Mouse (Mus musculus) forebrain, postnatal 0 days (tissue): ENCODE data around the gene Aplp1. TPM values are rescaled to one million over a fixed set of nuclear protein-coding genes. Genes with fewer than 3 reads are reported as not detected.

ENCODE experiments used
- ATAC-seq: fragments of 200-750 bp; cut with Nextera tagmentation; 2 replicates; pipeline ENCODE4 v1.8.0; 2017; ENCODE audit warnings: mild to moderate bottlenecking, moderate library complexity
- DNase-seq: peaks from one replicate; pipeline ENCODE4 v3.0.0-alpha.2; 2015
- H3K27ac ChIP-seq: fragments of 300-500 bp; sonication (generic); 2 replicates; pipeline ENCODE4 v1.5.1; 2014; ENCODE audit warnings: low read depth, mild to moderate bottlenecking, antibody characterized with exemption, low read length, moderate library complexity, mixed read lengths
- H3K27me3 ChIP-seq: fragments of 300-500 bp; sonication (generic); 2 replicates; pipeline ENCODE4 v1.6.1; 2014; ENCODE audit warnings: mild to moderate bottlenecking, low read length, mixed read lengths; ENCODE audit not compliant: insufficient read depth
- H3K36me3 ChIP-seq: fragments of 300-500 bp; sonication (generic); 2 replicates; pipeline ENCODE4 v1.6.1; 2014; ENCODE audit warnings: mild to moderate bottlenecking, moderate library complexity; ENCODE audit not compliant: insufficient read depth
- H3K4me1 ChIP-seq: fragments of 300-500 bp; sonication (generic); 2 replicates; pipeline ENCODE4 v1.6.1; 2014; ENCODE audit warnings: antibody characterized with exemption; ENCODE audit not compliant: insufficient read depth
- H3K4me2 ChIP-seq: fragments of 300-500 bp; sonication (generic); 2 replicates; pipeline ENCODE4 v1.6.1; 2014; ENCODE audit warnings: low read depth, mild to moderate bottlenecking, moderate library complexity
- H3K4me3 ChIP-seq: fragments of 300-500 bp; sonication (generic); 2 replicates; pipeline ENCODE4 v1.5.1; 2014; ENCODE audit warnings: low read depth, low read length, mixed read lengths
- H3K9ac ChIP-seq: fragments of 300-500 bp; sonication (generic); 2 replicates; pipeline ENCODE4 v1.6.1; 2014; ENCODE audit warnings: mild to moderate bottlenecking
- H3K9me3 ChIP-seq: fragments of 300-500 bp; sonication (generic); 2 replicates; pipeline ENCODE4 v1.6.1; 2016; ENCODE audit warnings: low read length
- CTCF ChIP-seq: sonication (generic); IDR thresholded peaks from 2 replicates; pipeline ENCODE4 v1.5.1; 2016; ENCODE audit warnings: antibody characterized with exemption, control low read depth, low read depth
- WGBS: fragments of 180-500 bp; shearing (Covaris S2); extraction: QIAGEN DNeasy Blood & Tissue Kit; methylation state at CpG from one replicate; pipeline ENCODE4 v1.1.7; 2014; 5-methylcytosine and 5-hydroxymethylcytosine counted together
- polyA plus RNA-seq: library from polyadenylated mRNA; unstranded; fragments of >200 nt; fragmentation: Nextera tagmentation; extraction: Ambion mirVana; gene quantifications from 2 replicates; pipeline ENCODE4 v1.2.1, GENCODE M21; 2015
- total RNA-seq: library from RNA; depleted of rRNA; stranded (reverse); fragments of >200 nt; gene quantifications from 2 replicates; pipeline ENCODE4 v1.2.3, GENCODE M21; 2014; rRNA removed

The Aplp1 gene
- total RNA-seq = 705 and 834 TPM in 2 replicates
- 863 and 867 TPM in 2 replicates for polyA plus RNA-seq

DNA sequence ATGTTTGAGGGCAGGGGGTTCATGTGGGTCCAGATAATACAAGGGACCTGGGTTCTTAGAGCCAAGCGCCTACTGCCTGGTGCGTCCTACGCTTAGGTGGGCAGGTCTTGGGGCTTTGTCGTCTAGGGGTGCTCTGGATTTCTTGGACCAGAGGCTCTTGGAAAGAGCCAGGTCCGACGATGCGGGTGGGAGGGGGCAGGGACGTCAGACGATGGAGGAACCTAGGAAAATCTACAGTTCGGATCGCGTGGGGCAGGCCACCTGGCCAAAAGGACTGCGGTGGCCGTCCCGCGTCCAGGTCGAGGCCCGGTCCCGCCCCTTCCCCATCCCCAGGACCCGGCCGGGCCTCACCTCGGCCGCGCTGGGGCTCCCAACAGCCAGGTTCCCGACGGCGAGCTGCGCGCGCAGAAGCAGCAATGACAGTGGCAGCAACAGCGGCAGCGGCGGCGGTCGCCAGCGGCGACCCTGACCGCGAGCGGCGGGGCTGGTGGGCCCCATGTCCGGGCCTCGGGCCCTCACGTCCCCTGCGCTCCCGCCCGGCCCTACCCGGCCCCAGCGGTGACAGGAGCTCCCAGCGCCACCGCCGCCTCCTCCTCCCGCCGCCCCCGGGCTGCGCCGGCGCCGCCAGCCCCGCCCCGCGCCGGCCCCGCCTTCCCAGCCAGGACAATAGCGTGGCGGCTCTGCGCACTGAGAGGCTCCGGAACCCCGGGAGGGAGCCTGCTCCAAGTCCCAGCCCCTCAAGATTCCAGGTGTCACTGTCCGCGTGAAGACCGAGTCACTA is at the start of gene Aplp1:
Gene Aplp1, minus strand, starts transcription at position 565 of the 781 bp plus-strand sequence.
- Histone ChIP-seq H3K9me3 (no peaks in the 10 kb centered on the region), H3K4me1 (no peaks in the 10 kb centered on the region), H3K27me3 (no peaks in the 10 kb centered on the region), H3K36me3 (peaks cover 27% of the 10 kb centered on the region), H3K27ac (peak within 1 kb of the TSS; percentile 96), H3K4me3 (peak within 1 kb of the TSS; percentile 88), H3K9ac (peak within 1 kb of the TSS; percentile 98), H3K4me2 (peak within 1 kb of the TSS; percentile 92)
- DNase-seq = peak; percentile 88
- WGBS = 2% methylated on average over 72 of the region's 72 CpGs
- peak; percentile 81 for ATAC-seq
- no peak for TF ChIP-seq CTCF

DNA sequence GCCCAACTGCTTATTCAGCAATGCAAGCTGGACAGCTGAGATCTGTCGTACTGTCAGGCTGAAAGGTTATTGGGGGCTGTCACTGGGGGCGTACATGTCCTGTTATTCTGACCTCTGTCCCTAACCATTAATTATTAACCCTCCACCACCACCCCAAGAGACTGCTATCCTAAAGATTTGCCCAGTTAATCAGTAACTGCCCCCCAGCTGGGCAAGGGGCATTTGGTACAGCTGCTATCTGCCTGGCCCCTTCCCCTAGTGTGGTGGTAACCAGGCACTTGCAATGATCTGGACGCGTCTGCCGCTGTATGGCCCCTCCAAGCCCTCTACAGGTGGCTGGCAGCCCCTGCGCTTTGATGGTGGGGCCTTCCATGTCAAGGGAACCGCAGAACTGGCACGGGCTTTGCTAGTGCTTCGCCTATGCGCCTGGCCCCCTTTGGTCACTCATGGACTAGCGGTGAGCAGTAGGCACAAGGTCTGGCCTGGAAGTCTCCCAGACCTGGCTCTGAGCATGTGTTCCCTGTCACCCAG is 48.1 kb upstream of the Aplp1 start, which contains the start of gene Prodh2:
Gene Prodh2, plus strand, starts transcription at position 222 of the 531 bp plus-strand sequence.
- TF ChIP-seq CTCF = no peak
- Histone ChIP-seq H3K4me1 (no peaks in the 10 kb centered on the region; the same call in 1 of the 2 replicates), H3K27ac (no peak within 1 kb of the TSS), H3K27me3 (no peaks in the 10 kb centered on the region), H3K9ac (no peak within 1 kb of the TSS), H3K4me3 (no peak within 1 kb of the TSS), H3K9me3 (no peaks in the 10 kb centered on the region), H3K36me3 (no peaks in the 10 kb centered on the region), H3K4me2 (no peak within 1 kb of the TSS)
- DNase-seq (no peak), ATAC-seq (no peak)
- WGBS = 68% methylated on average over 11 of the region's 11 CpGs

- DNase-seq = peak; percentile 84
- no peaks in the 10 kb centered on the region for H3K36me3 ChIP-seq
- H3K4me1 ChIP-seq = no peaks in the 10 kb centered on the region; the same call in 1 of the 2 replicates
- H3K9me3 ChIP-seq = no peaks in the 10 kb centered on the region
- H3K27ac ChIP-seq = no peak overlapping the region
- no peak overlapping the region for H3K9ac ChIP-seq
- H3K4me3 ChIP-seq = no peak overlapping the region
- peak; percentile 82 for TF ChIP-seq CTCF
- H3K27me3 ChIP-seq = no peaks in the 10 kb centered on the region
- 12% methylated on average over 4 of the region's 4 CpGs for WGBS
- ATAC-seq = no peak
- no peak overlapping the region for H3K4me2 ChIP-seq
These were observed 47.4 kb upstream of the Aplp1 start for GRCm38 (mm10) chr7:30492765-30493164.

DNA sequence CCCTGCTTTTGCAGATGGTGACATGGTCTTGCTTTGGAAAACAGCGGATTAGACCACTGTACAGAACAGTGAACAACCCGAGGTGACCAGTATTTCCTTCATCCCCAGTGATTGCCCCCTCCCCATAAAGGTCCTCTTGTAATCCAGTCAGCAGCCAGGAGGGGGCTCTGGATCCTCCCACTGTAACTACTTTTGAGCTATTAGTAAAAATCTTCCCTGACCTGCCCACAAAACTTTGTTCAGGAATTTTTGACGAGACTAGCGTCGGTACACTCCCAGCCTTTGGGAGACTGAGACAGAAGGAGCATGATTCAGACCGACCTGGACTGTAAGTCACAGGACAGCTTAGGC is 45.6 kb upstream of the Aplp1 start:
- Histone ChIP-seq H3K4me2 (no peak overlapping the region), H3K27ac (no peak overlapping the region), H3K4me3 (no peak overlapping the region), H3K4me1 (no peaks in the 10 kb centered on the region; the same call in 1 of the 2 replicates), H3K36me3 (no peaks in the 10 kb centered on the region), H3K9ac (no peak overlapping the region), H3K27me3 (no peaks in the 10 kb centered on the region), H3K9me3 (no peaks in the 10 kb centered on the region)
- peak; percentile 36; the same call in 1 of the 2 replicates for ATAC-seq
- no peak; the same call in 1 of the 2 replicates for TF ChIP-seq CTCF
- DNase-seq = no peak
- 12% methylated on average over 6 of the region's 6 CpGs for WGBS

- Histone ChIP-seq H3K4me1 (no peaks in the 10 kb centered on the region; the same call in 1 of the 2 replicates), H3K4me2 (no peak overlapping the region), H3K4me3 (no peak overlapping the region), H3K36me3 (no peaks in the 10 kb centered on the region), H3K9me3 (no peaks in the 10 kb centered on the region), H3K9ac (no peak overlapping the region), H3K27me3 (no peaks in the 10 kb centered on the region), H3K27ac (no peak overlapping the region)
- peak; percentile 80 for TF ChIP-seq CTCF
- DNase-seq = peak; percentile 80
- 24% methylated on average over 16 of the region's 16 CpGs for WGBS
- peak; percentile 68 for ATAC-seq
These were observed 45.1 kb upstream of the Aplp1 start for GRCm38 (mm10) chr7:30490251-30490956.

DNA sequence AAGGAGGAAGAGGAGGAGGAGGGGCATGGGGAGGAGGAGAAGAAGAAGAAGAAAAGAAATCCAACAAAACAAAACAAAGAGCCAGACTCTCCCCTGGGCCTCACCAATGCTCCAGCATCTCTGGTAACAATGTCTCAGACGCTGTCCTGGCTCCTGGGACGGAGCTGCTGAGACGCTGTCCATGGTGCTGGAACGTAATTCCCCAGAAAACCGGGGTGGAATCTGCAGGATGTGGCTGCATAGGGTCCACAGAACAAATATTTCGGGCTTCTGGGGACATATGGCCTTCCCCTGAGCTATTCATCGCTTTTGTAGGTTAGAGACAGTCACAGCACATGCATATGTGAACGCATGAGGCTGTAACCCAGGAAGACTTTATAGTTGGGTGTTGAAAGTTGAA is 38.9 kb upstream of the Aplp1 start:
- no peak overlapping the region for H3K27ac ChIP-seq
- ATAC-seq (no peak), DNase-seq (no peak)
- H3K27me3 ChIP-seq = no peaks in the 10 kb centered on the region
- no peaks in the 10 kb centered on the region for H3K36me3 ChIP-seq
- no peak overlapping the region for H3K4me3 ChIP-seq
- H3K4me2 ChIP-seq = no peak overlapping the region
- H3K9ac ChIP-seq = no peak overlapping the region
- no peaks in the 10 kb centered on the region for H3K4me1 ChIP-seq
- TF ChIP-seq CTCF = no peak
- 20% methylated on average over 8 of the region's 8 CpGs for WGBS
- H3K9me3 ChIP-seq = no peaks in the 10 kb centered on the region
